Mouse (Mus musculus) megakaryocyte-erythroid progenitor cell, adult 5-6 weeks (primary cell): Measurements from ENCODE around the gene Cyp2a4. TPM values are rescaled to one million over a fixed set of nuclear protein-coding genes. Genes with fewer than 3 reads are reported as not detected.
"Not testable (repeated sequence)": the region's sequence is repeated elsewhere in the genome, so short reads cannot be mapped to it uniquely, and the experiment has no call there.

Experiments used
- ATAC-seq: replicated peaks from 2 replicates; pipeline ENCODE4 v1.8.0; 2016; ENCODE audit warnings: mild to moderate bottlenecking, inconsistent platforms; ENCODE audit not compliant: severe bottlenecking, poor library complexity, low FRiP score, low TSS enrichment
- total RNA-seq, 2 experiments: library from RNA; stranded (forward) in 1 of 2; stranded (reverse) in 1 of 2; fragments of 200-1000, 215-1000 nt in 1 of 2; fragments of >200 nt in 1 of 2; fragmentation: Nextera tagmentation in 1 of 2; gene quantifications; 2 replicates each; pipeline ENCODE4 v1.2.3; 2014 to 2017

Cyp2a4 gene
- total RNA-seq (2014; fragmentation: Nextera tagmentation) (not detected in 2 replicates), total RNA-seq (2017) (not detected in 2 replicates)

DNA sequence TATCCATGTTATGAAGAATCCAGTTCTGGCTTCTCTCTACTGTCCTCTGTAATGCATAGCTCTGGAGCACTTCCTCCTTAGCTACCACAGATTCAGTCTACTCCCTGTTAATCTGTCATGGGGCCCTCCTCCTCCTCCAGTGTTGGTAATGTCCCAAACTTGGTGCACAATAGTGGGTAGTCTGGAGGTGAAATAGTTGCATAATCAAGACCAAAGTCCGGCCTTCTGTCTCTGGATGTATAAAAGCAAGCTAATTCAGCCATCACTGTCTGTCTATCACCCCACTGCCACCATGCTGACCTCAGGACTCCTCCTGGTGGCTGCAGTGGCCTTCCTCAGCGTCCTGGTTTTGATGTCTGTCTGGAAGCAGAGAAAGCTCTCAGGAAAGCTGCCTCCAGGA, at the start of gene Cyp2a4:
Gene Cyp2a4 (plus strand): TSS at position 244 of the 400 bp plus-strand sequence.
- ATAC-seq, result not testable (repeated sequence)

DNA sequence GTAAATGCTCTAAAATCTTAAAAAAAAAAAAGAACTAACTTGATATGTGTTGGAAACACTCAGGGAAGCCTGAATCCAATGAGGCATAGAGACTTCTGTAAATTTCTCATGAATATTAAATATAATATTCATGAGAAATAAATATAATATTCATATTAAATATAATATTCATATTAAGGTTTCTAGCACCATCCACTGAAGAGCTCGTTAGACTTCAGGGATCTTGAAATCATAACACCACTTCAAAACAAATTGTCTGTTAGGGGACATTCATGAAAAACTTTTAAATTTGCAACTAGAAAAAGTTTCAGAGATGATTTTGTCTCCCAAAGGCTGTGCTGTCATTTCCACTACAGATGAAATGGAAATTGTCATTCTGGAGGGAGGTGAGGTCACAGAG, 46.9 kb upstream of the Cyp2a4 start, which contains the start of gene Vmn1r184:
Gene Vmn1r184 (plus strand): TSS at position 301 of the 400 bp plus-strand sequence.
- not testable (repeated sequence) for ATAC-seq

DNA sequence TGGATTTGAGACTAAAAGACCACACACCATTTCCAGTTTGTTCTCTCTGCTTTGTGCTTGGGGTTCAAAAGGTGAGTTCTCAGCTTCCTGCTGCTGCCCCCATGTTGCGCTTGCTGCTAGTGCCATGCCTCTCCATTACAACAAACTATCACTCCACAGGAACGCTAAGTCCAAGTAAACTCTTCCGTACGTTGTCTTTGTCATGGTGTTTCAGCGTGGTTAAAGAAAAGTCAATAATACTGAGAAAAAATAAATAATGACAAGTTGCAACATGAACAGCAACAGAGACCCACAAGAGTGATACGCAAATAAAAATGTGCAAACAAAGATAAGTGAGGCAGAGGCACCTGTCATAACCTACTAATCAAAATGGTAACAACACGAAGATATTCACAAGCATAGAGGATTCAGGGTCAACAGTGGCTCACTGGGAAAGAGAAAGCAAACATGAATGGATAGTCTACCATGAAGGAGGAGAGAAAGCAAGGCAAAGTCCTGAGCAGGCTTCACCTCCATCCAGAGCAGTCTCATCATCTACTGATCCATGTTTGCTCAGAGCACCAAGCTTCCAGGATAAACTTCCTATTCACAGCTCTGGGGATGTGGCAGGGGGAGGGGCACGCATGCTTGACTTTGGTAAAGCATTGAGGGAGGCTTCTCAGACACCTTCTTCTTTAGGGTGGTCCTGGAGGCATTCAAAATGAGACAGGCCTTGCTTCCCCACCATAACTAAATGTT, 3.4 kb upstream of the Cyp2a4 start:
- ATAC-seq, result not testable (repeated sequence)

DNA sequence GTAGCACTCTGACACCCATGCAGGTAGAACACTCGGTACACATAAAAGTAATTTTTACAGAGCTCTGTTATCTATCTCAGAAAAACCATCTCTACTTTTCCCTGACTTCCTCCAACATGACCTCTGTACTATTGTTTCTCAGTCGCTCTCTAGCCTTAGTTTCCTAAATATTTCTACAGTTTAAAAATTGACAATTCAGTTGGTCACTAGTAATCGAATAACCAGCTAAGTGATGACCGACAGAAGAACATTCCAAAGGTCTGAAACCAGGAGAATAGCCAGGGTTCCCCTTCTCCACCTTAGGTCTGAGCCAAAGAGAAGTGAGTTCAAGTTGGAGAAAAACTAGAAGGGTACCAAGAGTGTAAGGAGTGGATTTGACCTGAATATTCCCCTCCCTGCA, 4.8 kb downstream of the Cyp2a4 start:
- not testable (repeated sequence) for ATAC-seq

DNA sequence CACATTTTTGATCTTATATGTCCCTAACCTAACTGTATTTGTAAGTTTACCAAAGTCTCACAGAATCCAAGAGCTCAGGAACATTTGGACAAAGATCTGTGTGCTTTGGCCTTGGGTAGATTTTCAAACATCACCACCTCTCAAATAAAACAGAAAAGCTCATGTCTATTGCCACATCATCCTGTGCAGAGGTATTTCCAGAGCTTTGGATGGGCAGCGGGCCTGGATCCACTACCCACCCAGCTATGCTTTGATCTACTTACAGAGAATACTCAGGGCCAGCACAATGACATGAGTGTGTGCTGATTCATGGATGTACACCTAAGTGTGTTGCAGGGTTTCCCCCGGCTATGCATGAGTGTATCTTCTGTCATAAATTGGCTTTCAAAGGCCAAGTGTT, 8.2 kb downstream of the Cyp2a4 start:
- ATAC-seq, result not testable (repeated sequence)

DNA sequence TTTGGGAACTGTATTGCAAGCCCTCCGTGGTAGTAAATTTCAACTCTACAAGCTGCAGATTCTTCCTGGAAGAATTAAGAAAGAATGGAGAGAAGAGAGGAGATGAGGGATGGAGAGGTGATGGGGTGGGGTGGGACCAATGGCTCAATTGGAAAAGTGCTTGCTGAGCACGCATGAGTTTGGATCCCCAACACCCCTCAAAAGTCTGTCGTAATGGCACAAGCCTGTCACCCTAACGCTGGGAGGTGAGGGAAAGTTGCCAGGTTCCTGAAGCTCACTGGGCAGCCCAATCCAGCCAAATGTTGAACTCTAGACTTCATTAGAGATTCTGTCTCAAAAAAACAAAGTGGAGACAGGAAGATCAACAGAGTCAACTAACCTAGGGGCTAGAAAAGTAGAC, 8.8 kb downstream of the Cyp2a4 start:
- not testable (repeated sequence) for ATAC-seq

DNA sequence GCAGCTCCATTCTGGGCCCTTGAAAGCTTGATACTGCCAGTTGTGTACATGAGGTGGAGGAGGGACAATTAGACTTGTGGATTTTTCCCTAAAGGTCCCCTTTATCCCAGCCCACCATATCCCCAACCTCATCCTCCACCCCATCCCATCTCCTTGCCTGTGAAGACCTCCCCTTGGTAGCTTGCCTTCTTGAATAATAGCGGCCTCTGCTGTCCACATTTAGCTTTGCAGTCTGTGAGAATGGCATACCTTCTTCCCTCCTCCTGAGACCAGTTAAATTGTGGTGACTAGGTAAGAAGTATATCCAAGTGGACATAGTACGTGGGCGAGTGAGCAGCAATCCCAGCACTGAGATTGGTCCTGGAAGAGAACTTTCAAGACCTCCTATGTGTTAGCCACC, 13.4 kb downstream of the Cyp2a4 start:
- ATAC-seq, result not testable (repeated sequence)

DNA sequence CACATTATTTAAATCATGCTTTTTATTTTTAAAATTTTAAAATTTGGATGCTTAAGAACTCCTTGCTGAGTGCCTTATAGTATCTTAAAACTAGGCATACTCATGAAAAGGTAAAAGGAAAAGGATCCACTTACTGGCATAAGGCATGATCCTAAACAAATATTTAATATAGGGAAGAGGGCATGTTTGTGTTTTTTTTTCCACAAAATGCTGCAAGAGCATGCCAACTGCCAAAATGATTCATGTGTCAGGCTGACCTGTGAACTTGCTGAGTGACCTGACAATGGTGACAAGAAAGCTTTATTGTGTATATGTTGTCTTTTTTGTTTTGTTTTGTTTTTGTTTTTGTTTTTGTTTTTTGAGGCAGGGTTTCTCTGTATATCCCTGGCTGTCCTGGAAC, 43.2 kb downstream of the Cyp2a4 start:
- ATAC-seq, result not testable (repeated sequence)

DNA sequence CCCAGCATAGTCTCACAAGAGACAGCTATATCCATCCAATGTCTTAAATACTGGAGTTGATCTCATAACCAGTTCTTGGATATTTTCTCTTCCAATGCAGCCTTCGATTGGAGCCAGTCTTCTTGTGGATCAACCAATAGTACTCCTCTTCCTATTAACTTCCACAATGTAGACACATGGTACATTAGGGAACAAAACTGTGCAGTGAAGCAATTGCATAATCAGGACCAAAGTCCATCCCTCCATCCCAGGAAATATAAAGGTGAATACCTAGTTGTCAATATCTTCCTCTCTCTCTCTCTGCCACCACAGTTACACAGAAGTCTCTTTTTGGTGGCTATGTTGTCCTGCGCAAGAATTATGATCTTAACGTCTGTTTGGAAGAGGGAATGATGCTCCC, 45.3 kb downstream of the Cyp2a4 start:
- ATAC-seq, result not testable (repeated sequence)

DNA sequence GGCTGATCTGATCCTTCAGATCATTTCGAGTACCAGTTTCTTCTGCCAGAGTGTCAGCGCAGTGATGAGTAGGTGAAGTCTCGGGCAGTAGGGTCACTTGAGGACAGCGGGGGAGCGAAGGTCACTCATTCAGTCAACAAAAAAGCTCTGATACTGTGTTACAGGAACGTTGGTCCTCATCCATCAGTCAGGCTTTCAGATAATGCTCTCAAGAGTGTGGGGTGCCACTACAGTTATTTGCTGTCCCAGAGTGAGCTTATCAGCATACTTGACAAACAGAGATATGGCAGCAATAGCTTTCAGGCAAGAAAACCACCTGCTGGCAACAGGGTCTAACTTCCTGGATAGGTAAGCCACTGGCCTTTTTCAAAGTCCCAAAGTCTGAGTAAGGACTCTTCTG, 49.8 kb downstream of the Cyp2a4 start:
- ATAC-seq, result not testable (repeated sequence)

Other genes starting within 250 kb of the Cyp2a4 start
- gene Cyp2b13, start 245.7 kb upstream of the Cyp2a4 start, total RNA-seq (2014; fragmentation: Nextera tagmentation), result not detected in 2 replicates
- not detected in 2 replicates for gene Cyp2b13, start 245.7 kb upstream of the Cyp2a4 start, total RNA-seq (2017)
- gene Cyp2b9, start 133.8 kb upstream of the Cyp2a4 start, total RNA-seq (2014; fragmentation: Nextera tagmentation), result not detected in 2 replicates
- not detected in 2 replicates for gene Cyp2b9, start 133.8 kb upstream of the Cyp2a4 start, total RNA-seq (2017)
- not detected in 2 replicates for gene Vmn1r184, start 46.8 kb upstream of the Cyp2a4 start, total RNA-seq (2014; fragmentation: Nextera tagmentation)
- not detected in 2 replicates for gene Vmn1r184, start 46.8 kb upstream of the Cyp2a4 start, total RNA-seq (2017)
- gene Nlrp9c, start 96.5 kb downstream of the Cyp2a4 start, total RNA-seq (2014; fragmentation: Nextera tagmentation), result not detected in 2 replicates
- gene Nlrp9c, start 96.5 kb downstream of the Cyp2a4 start, total RNA-seq (2017), result not detected in 2 replicates
- not detected in 2 replicates for gene Nlrp4a, start 127.9 kb downstream of the Cyp2a4 start, total RNA-seq (2014; fragmentation: Nextera tagmentation)
- gene Nlrp4a, start 127.9 kb downstream of the Cyp2a4 start, total RNA-seq (2017), result not detected in 2 replicates
- not detected in 2 replicates for gene Nlrp9a, start 227.9 kb downstream of the Cyp2a4 start, total RNA-seq (2014; fragmentation: Nextera tagmentation)
- gene Nlrp9a, start 227.9 kb downstream of the Cyp2a4 start, total RNA-seq (2017), result not detected in 2 replicates